Mouse (Mus musculus) erythroblast, embryonic 14.5 days (primary cell): ENCODE data around the gene Slc24a4. TPM values are rescaled to one million over a fixed set of nuclear protein-coding genes. Genes with fewer than 3 reads are reported as not detected.

Source experiments
- H3K27me3 ChIP-seq: 2 replicates; pipeline ENCODE4 v1.6.1; 2012; ENCODE audit warnings: inconsistent platforms; ENCODE audit not compliant: control insufficient read depth
- H3K36me3 ChIP-seq: 2 replicates; pipeline ENCODE4 v1.6.1; 2012; ENCODE audit warnings: mild to moderate bottlenecking, inconsistent platforms; ENCODE audit not compliant: control insufficient read depth
- H3K4me1 ChIP-seq: 2 replicates; pipeline ENCODE4 v1.6.1; 2012; ENCODE audit warnings: inconsistent platforms; ENCODE audit not compliant: control insufficient read depth
- H3K4me3 ChIP-seq: replicated peaks from 2 replicates; pipeline ENCODE3; 2012; ENCODE audit warnings: moderate library complexity, mild to moderate bottlenecking, inconsistent platforms
- H3K9me3 ChIP-seq: 2 replicates; pipeline ENCODE4 v1.6.1; 2012; ENCODE audit warnings: low read length, inconsistent platforms, mixed read lengths; ENCODE audit not compliant: control insufficient read depth
- GATA1 ChIP-seq: IDR thresholded peaks from 2 replicates; pipeline ENCODE4 v1.6.1; 2012; ENCODE audit warnings: low read length, inconsistent platforms, mixed read lengths
- TAL1 ChIP-seq: IDR thresholded peaks from 3 replicates; pipeline ENCODE4 v1.6.1; 2012; ENCODE audit warnings: low read length, inconsistent platforms, mixed read lengths
- polyA plus RNA-seq: library from polyadenylated mRNA; stranded (reverse); fragments of >175 nt; gene quantifications from 2 replicates; pipeline ENCODE4 v1.2.3, GENCODE M21; 2012

The Slc24a4 gene
- polyA plus RNA-seq, 1 experiment: not detected

DNA sequence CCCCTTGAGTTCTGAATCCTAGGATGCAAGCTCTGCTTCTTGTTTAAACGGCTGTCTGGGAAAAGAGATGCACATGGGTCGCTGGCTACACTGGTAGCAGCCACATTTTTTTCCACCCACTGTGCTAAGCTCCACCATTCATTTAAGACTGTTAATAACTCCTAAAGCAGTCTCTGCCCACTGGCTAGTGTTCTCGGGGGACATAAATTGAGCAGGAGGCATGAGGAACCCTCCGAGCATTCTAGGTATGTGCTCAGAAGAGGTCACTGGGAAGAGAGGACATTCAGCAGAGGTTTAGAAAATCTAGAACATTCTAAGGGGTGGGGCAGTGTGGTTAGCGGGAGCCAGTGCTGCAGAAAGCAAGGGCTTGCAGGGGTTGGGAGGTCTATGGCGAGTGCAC lies 156.8 kb downstream of the Slc24a4 start:
- H3K9me3 ChIP-seq: no peaks in the 10 kb centered on the region
- no peaks in the 10 kb centered on the region for H3K4me1 ChIP-seq
- TF ChIP-seq TAL1 (no peak), GATA1 (no peak)
- no peak overlapping the region for H3K4me3 ChIP-seq
- H3K36me3 ChIP-seq: no peaks in the 10 kb centered on the region
- peaks cover 26% of the 10 kb centered on the region for H3K27me3 ChIP-seq

DNA sequence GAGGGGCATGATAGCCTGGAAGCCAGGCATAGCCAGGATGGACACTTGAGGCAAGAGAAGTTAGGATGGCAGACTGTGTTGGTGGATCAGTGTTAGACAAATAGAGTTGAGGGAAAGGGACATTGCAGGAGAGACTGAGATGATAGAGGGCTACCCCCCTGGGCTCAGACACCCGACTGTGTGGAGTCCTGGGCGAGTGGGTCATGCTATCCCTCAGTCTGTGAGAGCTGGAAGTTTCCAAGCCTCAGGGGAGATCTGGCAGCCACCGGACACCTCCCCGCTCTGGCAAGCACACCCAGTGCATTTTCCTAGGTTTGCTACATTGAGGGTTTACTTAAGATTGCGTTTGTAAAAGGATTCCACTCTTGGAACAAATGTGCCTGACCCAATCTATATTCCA lies 157.2 kb downstream of the Slc24a4 start:
- H3K27me3 ChIP-seq: peaks cover 26% of the 10 kb centered on the region
- H3K36me3 ChIP-seq: no peaks in the 10 kb centered on the region
- no peaks in the 10 kb centered on the region for H3K4me1 ChIP-seq
- no peak overlapping the region for H3K4me3 ChIP-seq
- no peaks in the 10 kb centered on the region for H3K9me3 ChIP-seq
- TF ChIP-seq TAL1 (no peak), GATA1 (no peak)

DNA sequence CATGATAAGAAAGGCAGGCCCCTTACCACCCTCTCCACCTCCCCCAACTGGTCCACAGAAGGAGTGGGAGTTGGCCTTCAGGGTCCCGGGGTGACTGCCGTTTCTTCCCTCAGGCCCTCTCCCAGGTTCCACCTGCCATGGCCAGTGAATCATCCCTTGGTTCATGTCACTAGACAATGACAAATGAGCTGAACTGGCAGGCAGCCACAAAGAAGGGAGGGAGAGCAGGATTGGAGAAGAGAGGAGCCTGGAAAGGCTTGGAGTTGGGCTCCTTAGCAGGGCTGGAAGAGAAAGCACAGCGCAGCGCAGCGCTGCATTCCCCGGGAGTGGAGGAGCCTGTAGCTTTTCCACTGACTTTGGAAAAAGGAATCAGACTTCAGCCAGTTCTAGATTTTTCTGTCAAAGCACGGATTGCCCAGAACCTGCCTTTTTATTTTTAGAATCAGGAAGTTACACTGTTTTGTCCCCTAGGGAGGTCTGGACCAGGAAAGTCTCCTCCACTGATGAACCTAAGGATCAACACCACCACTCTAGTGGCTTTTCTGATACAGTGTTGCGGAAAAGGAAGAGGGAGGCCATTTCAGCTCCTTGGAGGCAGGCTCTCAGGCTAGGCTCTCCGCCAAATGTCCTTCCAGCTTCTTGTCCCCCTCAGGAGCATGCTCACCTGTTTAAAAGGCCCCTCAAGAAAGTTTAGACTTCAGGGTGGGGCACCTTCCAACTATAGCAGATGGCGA lies 158.3 kb downstream of the Slc24a4 start:
- Histone ChIP-seq H3K27me3 (peaks cover 26% of the 10 kb centered on the region), H3K36me3 (no peaks in the 10 kb centered on the region), H3K4me3 (no peak overlapping the region), H3K4me1 (no peaks in the 10 kb centered on the region), H3K9me3 (no peaks in the 10 kb centered on the region)
- TF ChIP-seq GATA1 (no peak), TAL1 (no peak)

DNA sequence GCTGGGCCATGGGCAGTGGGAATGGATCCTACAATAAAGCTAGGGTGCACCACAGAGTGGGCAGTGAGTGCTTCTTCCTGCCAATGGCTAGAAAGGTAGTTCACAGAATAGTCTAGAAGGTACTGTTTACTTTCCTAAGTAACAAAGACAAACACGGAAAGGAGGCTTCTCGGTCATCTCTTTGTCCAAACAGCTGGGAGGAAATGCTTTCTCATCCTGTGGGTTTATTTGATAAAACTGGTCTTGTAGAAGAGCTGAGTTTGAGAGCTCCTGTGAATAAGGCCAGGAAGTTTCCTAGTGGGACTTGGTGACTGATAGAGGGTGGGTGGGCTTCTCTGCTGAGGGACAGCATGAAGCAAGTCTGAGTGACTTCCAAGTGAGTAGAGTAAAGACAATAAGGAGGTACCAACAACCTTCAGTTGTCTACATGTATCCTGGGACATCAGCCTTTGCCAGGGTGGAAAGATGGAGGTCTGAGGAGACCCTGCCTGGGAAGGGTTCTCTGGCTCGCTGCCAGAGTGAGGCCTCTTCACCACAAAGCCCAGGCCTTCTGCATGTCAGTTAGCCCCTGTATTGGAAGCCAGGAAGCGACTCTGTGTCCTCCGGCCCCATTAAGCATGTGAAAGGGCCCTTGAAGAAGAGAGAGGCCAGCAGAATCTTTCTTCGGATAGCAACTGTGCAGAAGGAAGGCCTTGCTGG lies 159.5 kb downstream of the Slc24a4 start:
- Histone ChIP-seq H3K9me3 (no peaks in the 10 kb centered on the region), H3K4me1 (no peaks in the 10 kb centered on the region), H3K36me3 (no peaks in the 10 kb centered on the region), H3K4me3 (no peak overlapping the region), H3K27me3 (peaks cover 15% of the 10 kb centered on the region)
- TF ChIP-seq GATA1: no peak
- TF ChIP-seq TAL1: no peak

DNA sequence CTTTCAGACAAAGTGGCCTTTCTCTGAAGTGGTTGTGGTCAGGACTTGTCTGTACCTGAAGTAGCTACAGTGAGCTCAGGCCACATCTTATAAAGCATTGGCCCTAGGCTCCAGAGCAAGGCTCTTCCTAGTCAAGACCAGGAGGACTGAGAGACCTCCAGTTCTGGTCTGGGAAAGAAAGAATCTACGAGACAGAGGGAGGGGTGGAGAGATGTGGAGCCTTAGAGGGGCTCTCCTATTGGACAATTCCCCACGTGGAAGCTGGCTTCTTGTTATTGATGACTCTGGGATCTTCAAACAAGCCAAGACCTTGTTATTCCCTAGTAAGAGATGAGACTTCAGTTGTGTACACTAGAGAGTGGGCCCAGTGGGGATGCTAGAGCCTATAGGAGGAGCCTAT lies 160.3 kb downstream of the Slc24a4 start:
- TF ChIP-seq GATA1: no peak
- no peak for TF ChIP-seq TAL1
- Histone ChIP-seq H3K4me3 (no peak overlapping the region), H3K9me3 (no peaks in the 10 kb centered on the region), H3K27me3 (peaks cover 8% of the 10 kb centered on the region), H3K36me3 (no peaks in the 10 kb centered on the region), H3K4me1 (no peaks in the 10 kb centered on the region)

DNA sequence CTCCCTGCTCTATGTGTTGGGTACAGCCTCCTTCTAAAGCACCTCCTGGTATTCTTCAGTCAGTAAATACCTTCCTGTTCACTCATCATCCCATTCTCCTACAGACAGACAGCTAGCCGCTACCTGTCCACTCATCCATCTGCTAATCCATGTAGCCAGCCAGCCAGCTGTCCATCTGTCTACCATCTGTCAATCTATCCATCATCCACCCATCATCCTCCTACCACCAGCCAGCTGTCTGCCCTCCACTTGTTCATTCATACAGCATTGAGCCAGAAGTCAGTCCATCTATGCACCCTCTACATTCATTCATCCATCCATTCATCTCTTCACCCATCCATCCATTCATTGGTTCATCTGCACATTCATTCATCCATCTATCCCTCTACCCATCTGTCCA lies 161.0 kb downstream of the Slc24a4 start:
- TF ChIP-seq TAL1 (no peak), GATA1 (no peak)
- H3K4me3 ChIP-seq: no peak overlapping the region
- no peaks in the 10 kb centered on the region for H3K36me3 ChIP-seq
- H3K4me1 ChIP-seq: no peaks in the 10 kb centered on the region
- H3K9me3 ChIP-seq: no peaks in the 10 kb centered on the region
- peaks cover 2% of the 10 kb centered on the region; the same call in 1 of the 2 replicates for H3K27me3 ChIP-seq

DNA sequence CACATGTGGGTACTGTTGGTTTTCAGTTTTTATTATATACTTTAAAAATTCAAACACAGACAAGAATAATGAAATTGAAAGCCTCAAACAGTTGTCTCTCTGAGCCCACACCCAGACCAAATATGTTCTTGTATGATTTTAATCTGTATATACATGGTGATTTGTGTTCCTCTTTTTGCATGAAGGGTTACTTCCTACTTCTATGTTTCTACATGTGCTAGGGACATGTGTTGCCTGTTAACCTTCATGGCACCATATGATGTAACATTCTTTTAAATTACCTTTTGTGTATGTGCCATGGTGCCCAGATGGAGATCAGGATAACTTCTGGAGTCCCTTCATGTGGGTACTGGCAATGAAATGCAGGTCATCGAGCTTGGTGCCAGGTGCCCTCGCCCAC lies 162.1 kb downstream of the Slc24a4 start:
- H3K36me3 ChIP-seq: no peaks in the 10 kb centered on the region
- TF ChIP-seq TAL1: no peak
- no peak for TF ChIP-seq GATA1
- no peak overlapping the region for H3K4me3 ChIP-seq
- H3K27me3 ChIP-seq: no peaks in the 10 kb centered on the region
- H3K4me1 ChIP-seq: no peaks in the 10 kb centered on the region
- H3K9me3 ChIP-seq: no peaks in the 10 kb centered on the region

DNA sequence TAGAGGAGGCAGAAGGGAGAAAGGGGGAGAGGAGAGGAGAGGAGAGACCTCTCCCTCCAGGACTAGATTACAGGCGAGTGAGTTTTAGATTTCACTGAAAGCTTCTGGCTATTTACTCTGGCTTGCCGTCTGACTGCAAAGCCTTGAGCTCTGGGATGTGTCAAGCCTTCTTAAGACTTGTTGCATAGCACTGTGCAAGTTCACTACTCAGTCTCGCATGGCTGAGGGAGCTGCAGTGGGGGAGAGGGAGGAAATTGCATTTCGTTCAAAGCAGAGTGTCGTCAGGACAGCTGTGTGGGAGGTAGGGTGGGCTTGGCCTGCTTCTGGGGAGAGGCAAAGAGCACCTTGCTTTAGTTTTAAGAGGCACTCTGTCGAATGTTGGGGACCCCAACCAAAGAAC lies 163.2 kb downstream of the Slc24a4 start:
- TF ChIP-seq TAL1: no peak
- TF ChIP-seq GATA1: no peak
- H3K36me3 ChIP-seq: no peaks in the 10 kb centered on the region
- no peaks in the 10 kb centered on the region for H3K4me1 ChIP-seq
- no peak overlapping the region for H3K4me3 ChIP-seq
- no peaks in the 10 kb centered on the region for H3K9me3 ChIP-seq
- H3K27me3 ChIP-seq: no peaks in the 10 kb centered on the region

DNA sequence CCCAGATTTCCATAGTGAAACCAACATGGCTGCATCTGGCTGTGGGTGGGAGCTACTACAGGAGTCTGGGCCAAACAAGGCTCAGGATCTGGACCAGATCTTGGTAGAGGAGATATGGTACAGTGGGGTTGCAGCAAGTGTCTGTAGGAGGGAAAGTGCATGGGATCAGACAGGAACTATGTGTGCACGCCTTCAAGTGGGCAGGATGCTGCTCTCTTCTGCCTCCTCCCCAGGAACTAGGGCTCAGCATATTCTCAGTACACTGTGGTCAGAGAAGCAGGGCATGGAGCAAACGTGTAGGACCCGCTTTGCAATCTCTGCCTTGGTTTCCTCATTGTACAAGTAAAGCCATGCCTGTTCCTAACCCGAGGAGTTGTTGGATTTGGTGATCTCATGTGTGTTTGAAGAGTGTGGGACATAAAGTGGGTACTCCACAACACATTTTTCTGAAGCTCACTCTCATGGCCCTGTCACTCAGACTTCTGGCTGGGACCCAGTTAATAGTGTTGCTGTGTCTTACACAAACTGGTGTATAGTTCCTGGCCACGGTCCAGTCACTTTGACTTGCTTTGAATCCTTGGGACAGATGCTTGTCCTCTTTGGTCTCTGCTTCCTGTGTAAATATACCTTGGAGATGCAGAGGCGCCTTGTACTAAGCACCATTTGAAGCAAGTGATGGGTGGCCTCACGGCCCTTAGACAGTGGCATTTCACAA lies 164.1 kb downstream of the Slc24a4 start:
- Histone ChIP-seq H3K9me3 (no peaks in the 10 kb centered on the region), H3K27me3 (no peaks in the 10 kb centered on the region), H3K36me3 (no peaks in the 10 kb centered on the region), H3K4me1 (no peaks in the 10 kb centered on the region), H3K4me3 (no peak overlapping the region)
- no peak for TF ChIP-seq TAL1
- TF ChIP-seq GATA1: no peak
